Mouse (Mus musculus) ES-E14 (cell line): Measurements from ENCODE around the gene Olfr644.

Experiments used
- CHD2 ChIP-seq: IDR thresholded peaks from 2 replicates; pipeline ENCODE4 v1.6.1; 2014; ENCODE audit warnings: mild to moderate bottlenecking, low read depth, low read length, inconsistent platforms
- HCFC1 ChIP-seq: IDR thresholded peaks from 2 replicates; pipeline ENCODE4 v1.6.1; 2012; ENCODE audit warnings: low read length, inconsistent platforms, borderline replicate concordance; ENCODE audit not compliant: insufficient read depth
- MAFK ChIP-seq: IDR thresholded peaks from 2 replicates; pipeline ENCODE4 v1.6.1; 2014; ENCODE audit warnings: mild to moderate bottlenecking, low read depth, low read length, inconsistent platforms; ENCODE audit not compliant: insufficient read depth
- ZC3H11A ChIP-seq: IDR thresholded peaks from 2 replicates; pipeline ENCODE4 v1.6.1; 2012; ENCODE audit warnings: low read depth, mild to moderate bottlenecking, inconsistent platforms, low read length, borderline replicate concordance

- TF ChIP-seq CHD2 (no peak), MAFK (no peak), HCFC1 (no peak), ZC3H11A (no peak)
Observed at GRCm38 (mm10) chr7:104025473-104025872, 46.2 kb downstream of the Olfr644 start, which contains the start of gene Olfr640.
